Mouse (Mus musculus): Measurements from ENCODE around the gene Pnpla7.

DNA sequence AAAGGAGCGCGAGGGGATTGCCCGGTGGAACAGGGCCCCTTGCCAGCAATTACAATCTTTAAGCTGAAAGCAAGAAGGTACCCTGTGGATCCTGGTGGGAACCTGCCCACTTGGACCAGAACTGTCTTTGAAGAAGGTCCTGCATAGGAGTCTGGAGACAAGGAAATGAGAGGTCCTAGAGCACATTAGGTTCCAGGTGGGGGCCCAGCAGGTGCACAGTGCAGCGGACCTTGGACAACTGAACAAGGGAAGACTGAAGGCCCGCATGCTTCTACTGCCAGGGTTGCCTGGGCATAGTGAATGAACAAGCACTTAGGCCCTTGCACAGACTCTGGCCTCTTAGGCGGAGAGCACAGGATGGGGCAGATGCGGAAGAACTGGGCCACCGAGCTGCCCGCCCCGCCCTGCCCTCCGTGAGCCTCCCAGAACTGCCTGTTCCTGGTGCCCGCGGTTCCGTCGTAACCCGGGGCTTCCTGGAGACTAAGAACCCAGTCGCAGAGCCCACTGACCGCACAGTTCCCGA, 41.3 kb upstream of the Pnpla7 start:
- TF ChIP-seq CTCF (IDR thresholded peaks at IDR 0.05; ENCODE audit: low read depth, low read length) (no peak), POLR2A (IDR thresholded peaks at IDR 0.05; ENCODE audit: borderline replicate concordance, low read depth, low read length) (no peak)

Measured in bone marrow macrophage, adult 2 months (primary cell).